Mouse (Mus musculus) spleen, adult 2 months (tissue): Measurements from ENCODE around the gene Slc35b4.

Experiments
- CTCF ChIP-seq: fragments of 200-500 bp; IDR thresholded peaks from 2 replicates; pipeline ENCODE4 v1.5.1; 2011; ENCODE audit warnings: mild to moderate bottlenecking, inconsistent platforms; ENCODE audit not compliant: insufficient read depth, insufficient read length, insufficient replicate concordance; ENCODE audit errors: extremely low read depth
- POLR2A ChIP-seq: fragments of 200-500 bp; IDR thresholded peaks from 2 replicates; pipeline ENCODE4 v1.6.1; 2011; ENCODE audit warnings: low read depth, low read length, inconsistent platforms

DNA sequence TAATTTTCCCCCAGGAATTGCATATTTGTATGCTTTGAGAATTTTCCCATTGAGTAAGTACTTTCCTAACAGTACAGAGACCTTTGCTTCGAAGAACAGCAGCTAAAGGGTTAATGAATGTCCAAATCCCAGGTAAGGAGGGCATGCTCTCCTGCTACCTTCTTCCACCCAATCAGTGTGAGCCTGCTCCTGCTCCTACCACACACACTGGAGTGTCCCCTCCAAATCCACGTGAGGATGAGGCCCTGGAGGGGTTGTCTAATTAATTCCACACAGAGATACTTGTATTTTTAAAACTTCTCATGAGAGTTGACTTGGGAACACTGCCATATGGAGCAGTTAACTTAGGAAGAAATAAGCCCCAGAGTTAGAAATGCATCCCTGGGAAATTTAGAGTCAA is 14.3 kb downstream of the Slc35b4 start:
- TF ChIP-seq CTCF (no peak), POLR2A (no peak)
